Mouse (Mus musculus): ENCODE results near the gene Adora3. TPM values are rescaled to one million over a fixed set of nuclear protein-coding genes. Genes with fewer than 3 reads are reported as not detected.

Gene Adora3
- polyA plus RNA-seq, 2 experiments: 0.47 to 0.49 TPM

GRCm38 (mm10) chr3:105929821-105930220 lies 59.2 kb downstream of the Adora3 start:
- peaks cover 2 to 19% of the 10 kb centered on the region in 2 experiments; a peak in 3 of 4 replicates for H3K4me1 ChIP-seq (replicated peaks; ENCODE audit: control insufficient read depth in 2 of 2, insufficient read depth in 2 of 2, low read length in 1 of 2)

GRCm38 (mm10) chr3:105931095-105931494 lies 60.4 kb downstream of the Adora3 start:
- H3K36me3 ChIP-seq (replicated peaks; ENCODE audit: control insufficient read depth, insufficient read depth, low read depth): no peaks in the 10 kb centered on the region
- no peak overlapping the region for H3K4me2 ChIP-seq (ENCODE audit: low read depth)
- no peak overlapping the region for H3K9ac ChIP-seq (replicated peaks)
- no peaks in the 10 kb centered on the region for H3K27me3 ChIP-seq (ENCODE audit: control insufficient read depth, insufficient read depth, low read length)
- TF ChIP-seq CTCF (IDR thresholded peaks at IDR 0.05; ENCODE audit: low read depth) (no peak), EP300 (IDR thresholded peaks at IDR 0.05; ENCODE audit: low read depth) (no peak)
- DNase-seq (ENCODE audit: low read depth in 3 of 3, low spot score in 3 of 3): no peak
- no peak for ATAC-seq (ENCODE audit: insufficient read depth)
- WGBS (ENCODE audit: insufficient replicate concordance): 26% methylated on average over 2 of the region's 2 CpGs
- no peaks in the 10 kb centered on the region for H3K9me3 ChIP-seq (ENCODE audit: control insufficient read depth, low read length)
- H3K4me3 ChIP-seq (ENCODE audit: insufficient read depth in 1 of 2, low read depth in 2 of 2, low read length in 2 of 2): no peak overlapping the region
- peaks cover 0 to 10% of the 10 kb centered on the region in 2 experiments; a peak in 2 of 4 replicates for H3K4me1 ChIP-seq (replicated peaks; ENCODE audit: control insufficient read depth in 2 of 2, insufficient read depth in 2 of 2, low read length in 1 of 2)
- H3K27ac ChIP-seq: no peak overlapping the region

More at GRCm38 (mm10) chr3:105929821-105930220, 59.2 kb downstream of the Adora3 start:
- ATAC-seq (ENCODE audit: insufficient read depth): no peak
- H3K27me3 ChIP-seq (ENCODE audit: control insufficient read depth, insufficient read depth, low read length): no peaks in the 10 kb centered on the region
- H3K4me2 ChIP-seq (ENCODE audit: low read depth): no peak overlapping the region
- H3K4me3 ChIP-seq (ENCODE audit: insufficient read depth in 1 of 2, low read depth in 2 of 2, low read length in 2 of 2): no peak overlapping the region
- H3K36me3 ChIP-seq (replicated peaks; ENCODE audit: control insufficient read depth, insufficient read depth, low read depth): no peaks in the 10 kb centered on the region
- TF ChIP-seq CTCF (IDR thresholded peaks at IDR 0.05; ENCODE audit: low read depth) (no peak), EP300 (IDR thresholded peaks at IDR 0.05; ENCODE audit: low read depth) (no peak)
- WGBS (ENCODE audit: insufficient replicate concordance): 48% methylated on average over 7 of the region's 7 CpGs
- DNase-seq (ENCODE audit: low read depth in 3 of 3, low spot score in 3 of 3): no peak
- no peaks in the 10 kb centered on the region for H3K9me3 ChIP-seq (ENCODE audit: control insufficient read depth, low read length)
- no peak overlapping the region for H3K9ac ChIP-seq (replicated peaks)
- H3K27ac ChIP-seq: no peak overlapping the region

- Histone ChIP-seq H3K4me3 (ENCODE audit: insufficient read depth in 1 of 2, low read depth in 2 of 2, low read length in 2 of 2) (peak within 1 kb of the TSS; percentile 7 to 14; a peak in 2 of 4 replicates), H3K27me3 (ENCODE audit: control insufficient read depth, insufficient read depth, low read length) (no peaks in the 10 kb centered on the region), H3K36me3 (replicated peaks; ENCODE audit: control insufficient read depth, insufficient read depth, low read depth) (no peaks in the 10 kb centered on the region; the same call in 1 of the 2 replicates), H3K9ac (replicated peaks) (no peak within 1 kb of the TSS; the same call in 1 of the 2 replicates), H3K9me3 (ENCODE audit: control insufficient read depth, low read length) (no peaks in the 10 kb centered on the region), H3K4me2 (ENCODE audit: low read depth) (no peak within 1 kb of the TSS), H3K4me1 (replicated peaks; ENCODE audit: control insufficient read depth in 2 of 2, insufficient read depth in 2 of 2, low read length in 1 of 2) (peaks cover 0 to 10% of the 10 kb centered on the region in 2 experiments; a peak in 2 of 4 replicates), H3K27ac (no peak within 1 kb of the TSS)
- ATAC-seq (ENCODE audit: insufficient read depth): peak; percentile 59; the same call in 1 of the 2 replicates
- WGBS (ENCODE audit: insufficient replicate concordance): 20% methylated on average over 8 of the region's 8 CpGs
- peak in 1 of 3 experiments; percentile 22 for DNase-seq (ENCODE audit: low read depth in 3 of 3, low spot score in 3 of 3)
- TF ChIP-seq CTCF (IDR thresholded peaks at IDR 0.05; ENCODE audit: low read depth): no peak
Observed at GRCm38 (mm10) chr3:105932240-105933071, 61.8 kb downstream of the Adora3 start, which contains the start of gene I830077J02Rik. I830077J02Rik (minus strand) TSS chr3:105932664.

- Histone ChIP-seq H3K4me1 (replicated peaks; ENCODE audit: control insufficient read depth in 2 of 2, insufficient read depth in 2 of 2, low read length in 1 of 2) (peaks cover 0 to 7% of the 10 kb centered on the region in 2 experiments; a peak in 2 of 4 replicates), H3K36me3 (replicated peaks; ENCODE audit: control insufficient read depth, insufficient read depth, low read depth) (no peaks in the 10 kb centered on the region; the same call in 1 of the 2 replicates), H3K27ac (no peak overlapping the region), H3K27me3 (ENCODE audit: control insufficient read depth, insufficient read depth, low read length) (no peaks in the 10 kb centered on the region), H3K4me3 (ENCODE audit: insufficient read depth in 1 of 2, low read depth in 2 of 2, low read length in 2 of 2) (no peak overlapping the region), H3K9ac (replicated peaks) (no peak overlapping the region), H3K4me2 (ENCODE audit: low read depth) (no peak overlapping the region), H3K9me3 (ENCODE audit: control insufficient read depth, low read length) (no peaks in the 10 kb centered on the region)
- TF ChIP-seq CTCF (IDR thresholded peaks at IDR 0.05; ENCODE audit: low read depth) (no peak), EP300 (IDR thresholded peaks at IDR 0.05; ENCODE audit: low read depth) (no peak)
- 78% methylated on average over 6 of the region's 6 CpGs for WGBS (ENCODE audit: insufficient replicate concordance)
- no peak for DNase-seq (ENCODE audit: low read depth in 3 of 3, low spot score in 3 of 3)
- ATAC-seq (ENCODE audit: insufficient read depth): no peak
Observed at GRCm38 (mm10) chr3:105933926-105934325, 63.3 kb downstream of the Adora3 start.

GRCm38 (mm10) chr3:105935033-105935432 lies 64.4 kb downstream of the Adora3 start:
- no peak overlapping the region for H3K9ac ChIP-seq (replicated peaks)
- H3K4me3 ChIP-seq (ENCODE audit: insufficient read depth in 1 of 2, low read depth in 2 of 2, low read length in 2 of 2): no peak overlapping the region
- H3K36me3 ChIP-seq (replicated peaks; ENCODE audit: control insufficient read depth, insufficient read depth, low read depth): no peaks in the 10 kb centered on the region; the same call in 1 of the 2 replicates
- H3K9me3 ChIP-seq (ENCODE audit: control insufficient read depth, low read length): no peaks in the 10 kb centered on the region
- no peak overlapping the region for H3K27ac ChIP-seq
- H3K4me1 ChIP-seq (replicated peaks; ENCODE audit: control insufficient read depth in 2 of 2, insufficient read depth in 2 of 2, low read length in 1 of 2): peaks cover 0 to 7% of the 10 kb centered on the region in 2 experiments; a peak in 2 of 4 replicates
- no peak for DNase-seq (ENCODE audit: low read depth in 3 of 3, low spot score in 3 of 3)
- 71% methylated on average over 5 of the region's 5 CpGs for WGBS (ENCODE audit: insufficient replicate concordance)
- H3K27me3 ChIP-seq (ENCODE audit: control insufficient read depth, insufficient read depth, low read length): no peaks in the 10 kb centered on the region
- H3K4me2 ChIP-seq (ENCODE audit: low read depth): no peak overlapping the region
- TF ChIP-seq EP300 (IDR thresholded peaks at IDR 0.05; ENCODE audit: low read depth): no peak
- TF ChIP-seq CTCF (IDR thresholded peaks at IDR 0.05; ENCODE audit: low read depth): no peak
- ATAC-seq (ENCODE audit: insufficient read depth): no peak

Measured in liver, embryonic 14.5 days (tissue).